Mouse (Mus musculus) liver, embryonic 14.5 days (tissue): ENCODE data around the gene Thap11. TPM values are rescaled to one million over a fixed set of nuclear protein-coding genes. Genes with fewer than 3 reads are reported as not detected.
A peak's percentile ranks its signal among the peaks of the same experiment; 100 is the strongest.

Experiments used
- ATAC-seq: fragments of 200-750 bp; cut with Nextera tagmentation; 2 replicates; pipeline ENCODE4 v1.8.0; 2017; ENCODE audit warnings: moderate number of reproducible peaks, mild to moderate bottlenecking, moderate library complexity; ENCODE audit not compliant: insufficient read depth
- DNase-seq, 3 experiments: peaks; one replicate each; pipeline ENCODE4 v3.0.0-alpha.2; 2012 to 2013; ENCODE audit warnings: low read depth in 3 of 3, low spot score in 3 of 3
- H3K27ac ChIP-seq: fragments of 300-500 bp; sonication (generic); 2 replicates; pipeline ENCODE4 v1.5.1; 2014; ENCODE audit warnings: moderate library complexity, mild to moderate bottlenecking, control low read depth, inconsistent platforms
- H3K27me3 ChIP-seq: fragments of 300-500 bp; sonication (generic); 2 replicates; pipeline ENCODE4 v1.6.1; 2014; ENCODE audit warnings: mild to moderate bottlenecking, low read length, moderate library complexity; ENCODE audit not compliant: control insufficient read depth, insufficient read depth
- H3K36me3 ChIP-seq: fragments of 300-500 bp; sonication (generic); replicated peaks from 2 replicates; pipeline ENCODE4 v1.6.1; 2014; ENCODE audit warnings: low read depth; ENCODE audit not compliant: control insufficient read depth, insufficient read depth
- H3K4me1 ChIP-seq, 2 experiments: fragments of 200-500 bp in 1 of 2; fragments of 300-500 bp in 1 of 2; sonication (generic) in 1 of 2; replicated peaks; 2 replicates each; pipeline ENCODE4 v1.6.1; 2012 to 2014; ENCODE audit warnings: antibody characterized with exemption in 1 of 2, inconsistent platforms in 1 of 2, low read length in 1 of 2; ENCODE audit not compliant: control insufficient read depth in 2 of 2, insufficient read depth in 2 of 2
- H3K4me2 ChIP-seq: fragments of 300-500 bp; sonication (generic); 2 replicates; pipeline ENCODE4 v1.6.1; 2014; ENCODE audit warnings: low read depth, mild to moderate bottlenecking, control low read depth, moderate library complexity
- H3K4me3 ChIP-seq, 2 experiments: fragments of 200-500 bp in 1 of 2; fragments of 300-500 bp in 1 of 2; sonication (generic) in 1 of 2; 2 replicates each; pipeline ENCODE4 v1.5.1; 2012 to 2014; ENCODE audit warnings: low read depth in 2 of 2, low read length in 2 of 2, mild to moderate bottlenecking in 2 of 2, control low read depth in 1 of 2, inconsistent platforms in 1 of 2, moderate library complexity in 1 of 2; ENCODE audit not compliant: insufficient read depth in 1 of 2
- H3K9ac ChIP-seq: fragments of 300-500 bp; sonication (generic); replicated peaks from 2 replicates; pipeline ENCODE4 v1.6.1; 2014; ENCODE audit warnings: mild to moderate bottlenecking, control low read depth, moderate library complexity
- H3K9me3 ChIP-seq: fragments of 300-500 bp; sonication (generic); 2 replicates; pipeline ENCODE4 v1.6.1; 2016; ENCODE audit warnings: low read length, mixed read lengths; ENCODE audit not compliant: control insufficient read depth
- CTCF ChIP-seq: IDR thresholded peaks from 2 replicates; pipeline ENCODE4 v1.5.1; 2016; ENCODE audit warnings: antibody characterized with exemption, low read depth, control low read depth
- EP300 ChIP-seq: IDR thresholded peaks from 2 replicates; pipeline ENCODE4 v1.6.1; 2016; ENCODE audit warnings: antibody characterized with exemption, low read depth
- WGBS: fragments of 180-500 bp; shearing (Covaris S2); extraction: QIAGEN DNeasy Blood & Tissue Kit; methylation state at CpG from one replicate; pipeline ENCODE4 v1.1.7; 2014; ENCODE audit not compliant: insufficient replicate concordance; 5-methylcytosine and 5-hydroxymethylcytosine counted together
- polyA plus RNA-seq, 2 experiments: library from polyadenylated mRNA; depleted of rRNA in 1 of 2; stranded (reverse) in 1 of 2; unstranded in 1 of 2; fragments of >200 nt; fragmentation: Nextera tagmentation in 1 of 2; extraction: Ambion mirVana in 1 of 2; gene quantifications; 2 replicates each; pipeline versions ENCODE4 v1.2.1 to v1.2.3; 2012 to 2014

Thap11 gene
- polyA plus RNA-seq, 2 experiments: 25.5 to 26.2 TPM

- Histone ChIP-seq H3K4me1 (peaks cover 65 to 75% of the 10 kb centered on the region in 2 experiments), H3K9me3 (no peaks in the 10 kb centered on the region), H3K9ac (peak overlapping the region; percentile 5), H3K27ac (peak overlapping the region; percentile 82), H3K27me3 (no peaks in the 10 kb centered on the region), H3K4me3 (peak overlapping the region; percentile 1 to 34; a peak in 1 of 4 replicates), H3K36me3 (peaks cover 87% of the 10 kb centered on the region), H3K4me2 (peak overlapping the region; percentile 61)
- DNase-seq (no peak), ATAC-seq (no peak)
- TF ChIP-seq EP300: no peak
- no peak for TF ChIP-seq CTCF
- 42% methylated on average over 6 of the region's 6 CpGs for WGBS
Measured at GRCm38 (mm10) chr8:105810245-105810786, 44.6 kb upstream of the Thap11 start.

DNA sequence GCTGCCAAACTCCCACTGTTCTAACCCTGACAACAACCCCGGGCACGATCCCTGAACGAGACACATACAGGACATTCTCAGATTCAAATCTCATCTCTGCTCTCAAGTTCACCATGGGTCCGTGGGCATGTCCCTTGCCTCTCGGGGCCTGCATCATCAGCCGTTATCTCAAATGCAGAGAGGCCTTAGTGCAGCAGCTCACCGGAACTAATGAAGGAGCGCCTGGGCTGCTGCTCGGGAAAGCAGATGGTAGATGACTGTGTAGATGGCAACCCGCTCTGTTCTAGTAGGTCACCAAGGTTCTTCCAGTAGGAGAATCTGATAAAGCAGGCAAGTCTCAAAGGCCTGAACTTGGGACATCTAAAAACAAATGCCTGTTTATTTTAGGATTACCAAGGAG lies 43.9 kb upstream of the Thap11 start:
- peak; percentile 51 for ATAC-seq
- H3K4me1 ChIP-seq: peaks cover 68 to 73% of the 10 kb centered on the region in 2 experiments
- peak overlapping the region; percentile 58 for H3K9ac ChIP-seq

DNA sequence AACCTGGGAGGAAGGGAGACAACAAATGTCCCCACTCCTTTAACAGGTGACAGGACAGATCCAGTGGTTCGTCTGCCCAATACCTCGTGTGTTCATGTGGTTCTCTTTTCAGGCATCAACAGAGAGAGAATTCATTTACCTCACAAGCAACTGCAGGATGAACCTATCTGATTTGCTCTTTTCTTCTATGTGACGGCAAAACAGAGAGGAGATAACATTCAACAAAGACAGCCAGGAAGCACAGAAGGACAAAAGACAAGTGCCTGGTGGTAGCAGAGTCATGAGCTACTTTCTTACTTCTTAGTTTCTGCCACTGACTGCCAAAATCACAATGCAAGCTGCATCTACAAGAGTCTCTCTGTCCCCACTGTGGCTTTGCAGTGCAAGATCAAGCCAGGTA lies 43.4 kb upstream of the Thap11 start:
- no peak for ATAC-seq
- Histone ChIP-seq H3K9me3 (no peaks in the 10 kb centered on the region), H3K27me3 (no peaks in the 10 kb centered on the region), H3K9ac (peak overlapping the region; percentile 58), H3K27ac (peak overlapping the region; percentile 82), H3K4me1 (peaks cover 67 to 71% of the 10 kb centered on the region in 2 experiments), H3K4me3 (peak overlapping the region; percentile 4 to 34; a peak in 3 of 4 replicates), H3K36me3 (peaks cover 84% of the 10 kb centered on the region), H3K4me2 (peak overlapping the region; percentile 61)
- no peak for DNase-seq
- 41% methylated on average over 3 of the region's 3 CpGs for WGBS
- no peak for TF ChIP-seq CTCF
- no peak for TF ChIP-seq EP300

More for the DNA sequence above, 43.9 kb upstream of the Thap11 start:
- Histone ChIP-seq H3K36me3 (peaks cover 85% of the 10 kb centered on the region), H3K27me3 (no peaks in the 10 kb centered on the region), H3K4me3 (peak overlapping the region; percentile 4 to 34; a peak in 3 of 4 replicates), H3K4me2 (peak overlapping the region; percentile 61), H3K27ac (peak overlapping the region; percentile 82), H3K9me3 (no peaks in the 10 kb centered on the region)
- DNase-seq: no peak
- 36% methylated on average over 10 of the region's 10 CpGs for WGBS
- TF ChIP-seq CTCF: no peak

GRCm38 (mm10) chr8:105812511-105812910 lies 42.4 kb upstream of the Thap11 start:
- no peak overlapping the region; the same call in 1 of the 2 replicates for H3K9ac ChIP-seq
- peaks cover 77% of the 10 kb centered on the region for H3K36me3 ChIP-seq
- TF ChIP-seq CTCF (no peak), EP300 (no peak)
- no peak overlapping the region for H3K4me3 ChIP-seq
- DNase-seq (no peak), ATAC-seq (no peak)
- H3K9me3 ChIP-seq: no peaks in the 10 kb centered on the region
- H3K27ac ChIP-seq: peak overlapping the region; percentile 82
- WGBS: 77% methylated on average over 5 of the region's 5 CpGs
- no peaks in the 10 kb centered on the region for H3K27me3 ChIP-seq
- H3K4me1 ChIP-seq: peaks cover 66 to 74% of the 10 kb centered on the region in 2 experiments
- H3K4me2 ChIP-seq: peak overlapping the region; percentile 61

DNA sequence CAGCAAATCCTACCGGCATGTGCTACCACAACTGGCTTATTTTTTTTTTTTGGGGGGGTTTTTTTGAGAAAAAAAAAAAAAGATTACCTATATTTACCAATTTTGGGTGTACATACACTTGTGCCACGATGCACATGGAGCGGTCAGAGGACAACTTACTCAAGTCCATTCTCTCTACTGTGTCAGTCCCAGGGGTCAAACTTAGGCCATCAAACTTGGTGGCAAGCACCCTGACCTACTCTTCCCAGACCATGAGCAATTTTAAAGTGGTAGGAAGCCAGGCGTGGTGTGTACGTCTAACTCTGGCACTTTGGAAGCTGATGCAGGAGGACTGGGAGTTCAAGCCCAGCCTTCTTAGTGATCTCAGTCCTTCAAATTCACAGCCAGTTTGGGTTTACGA lies 41.7 kb upstream of the Thap11 start:
- DNase-seq: no peak
- Histone ChIP-seq H3K4me1 (peaks cover 69 to 75% of the 10 kb centered on the region in 2 experiments), H3K27me3 (no peaks in the 10 kb centered on the region), H3K4me2 (peak overlapping the region; percentile 61), H3K9ac (no peak overlapping the region), H3K9me3 (no peaks in the 10 kb centered on the region), H3K36me3 (peaks cover 76% of the 10 kb centered on the region), H3K27ac (peak overlapping the region; percentile 82), H3K4me3 (no peak overlapping the region)
- TF ChIP-seq EP300 (no peak), CTCF (no peak)
- ATAC-seq: no peak
- WGBS: 86% methylated on average over 6 of the region's 6 CpGs
